Mouse (Mus musculus): ENCODE data around the gene 4930447F04Rik. TPM values are rescaled to one million over a fixed set of nuclear protein-coding genes. Genes with fewer than 3 reads are reported as not detected.

The 4930447F04Rik gene
- not detected in 2 replicates for polyA plus RNA-seq (2014; fragmentation: Nextera tagmentation; extraction: Ambion mirVana)

DNA sequence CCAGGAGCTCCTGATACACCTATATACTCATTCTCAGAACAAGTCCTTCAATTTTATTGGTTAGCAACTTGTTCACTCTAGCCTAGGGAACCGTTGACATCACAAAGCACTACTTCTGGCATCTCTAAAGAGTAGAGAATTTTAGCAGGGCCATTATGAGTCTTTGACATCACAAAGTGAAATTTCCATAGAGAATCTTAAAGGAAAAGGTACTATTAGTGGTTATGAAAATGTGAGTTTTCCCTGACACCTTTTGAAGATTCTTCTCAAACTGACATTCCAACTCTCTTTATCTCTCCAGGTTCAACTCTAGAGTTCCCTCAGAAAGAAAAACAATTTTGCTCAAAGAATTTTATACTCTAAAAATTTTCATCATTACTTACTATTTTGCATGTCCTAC lies at the start of gene 4930447F04Rik:
TSS of gene 4930447F04Rik (minus strand) at position 101 of the 400 bp plus-strand sequence.
- 92% methylated on average over 1 of the region's 1 CpGs for WGBS

More for the DNA sequence above, at the start of gene 4930447F04Rik:
- H3K36me3 ChIP-seq (ENCODE audit: control insufficient read depth, insufficient read depth, low read length) = no peaks in the 10 kb centered on the region
- no peak within 1 kb of the TSS for H3K4me3 ChIP-seq (ENCODE audit: low read depth, low read length)
- no peaks in the 10 kb centered on the region for H3K9me3 ChIP-seq (ENCODE audit: control insufficient read depth, low read length)
- no peaks in the 10 kb centered on the region for H3K4me1 ChIP-seq (ENCODE audit: control insufficient read depth, insufficient read depth, low read length)
- no peak within 1 kb of the TSS for H3K9ac ChIP-seq (ENCODE audit: low read length)
- DNase-seq (ENCODE audit: low spot score) (no peak), ATAC-seq (ENCODE audit: insufficient read depth, low FRiP score, low TSS enrichment) (no peak)
- no peaks in the 10 kb centered on the region for H3K27me3 ChIP-seq (ENCODE audit: control insufficient read depth, insufficient read depth, low read length)
- H3K4me2 ChIP-seq (ENCODE audit: low read depth) = no peak within 1 kb of the TSS
- no peak within 1 kb of the TSS for H3K27ac ChIP-seq (ENCODE audit: low read depth, low read length)
